Mouse (Mus musculus) megakaryocyte-erythroid progenitor cell, adult 5-6 weeks (primary cell): ENCODE measurements around the gene Glt6d1. TPM values are rescaled to one million over a fixed set of nuclear protein-coding genes. Genes with fewer than 3 reads are reported as not detected.

ENCODE experiments used
- ATAC-seq: replicated peaks from 2 replicates; pipeline ENCODE4 v1.8.0; 2016; ENCODE audit warnings: mild to moderate bottlenecking, inconsistent platforms; ENCODE audit not compliant: severe bottlenecking, poor library complexity, low FRiP score, low TSS enrichment
- total RNA-seq, 2 experiments: library from RNA; stranded (forward) in 1 of 2; stranded (reverse) in 1 of 2; fragments of 200-1000, 215-1000 nt in 1 of 2; fragments of >200 nt in 1 of 2; fragmentation: Nextera tagmentation in 1 of 2; gene quantifications; 2 replicates each; pipeline ENCODE4 v1.2.3; 2014 to 2017

The Glt6d1 gene
- total RNA-seq, 2 experiments from 2014 or later: not detected

GRCm38 (mm10) chr2:25813364-25813763 lies 2.3 kb downstream of the Glt6d1 start:
- no peak for ATAC-seq

GRCm38 (mm10) chr2:25811711-25812110 lies 3.9 kb downstream of the Glt6d1 start:
- ATAC-seq: no peak

GRCm38 (mm10) chr2:25798065-25798464 lies 17.6 kb downstream of the Glt6d1 start:
- no peak for ATAC-seq

DNA sequence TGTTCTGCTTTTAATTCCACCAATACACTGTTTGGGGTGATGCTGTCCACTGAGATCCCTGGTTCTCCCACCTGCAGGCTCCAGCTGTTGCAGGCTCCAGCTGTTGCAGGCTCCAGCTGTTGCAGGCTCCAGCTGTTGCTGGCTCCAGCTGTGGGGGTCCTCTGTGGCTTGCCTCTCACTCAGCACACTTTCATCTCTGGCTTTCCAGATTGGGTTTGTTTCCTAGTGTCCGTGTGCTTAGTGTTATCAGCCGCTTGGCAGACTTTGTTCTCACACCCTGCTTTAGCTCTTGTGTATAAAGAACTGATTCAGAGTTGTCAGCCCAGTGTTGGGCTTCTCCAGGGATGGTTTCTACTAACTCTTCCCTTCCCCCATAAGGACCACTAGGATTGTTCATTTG lies 18.0 kb downstream of the Glt6d1 start:
- no peak for ATAC-seq

GRCm38 (mm10) chr2:25789092-25789491 lies 26.6 kb downstream of the Glt6d1 start:
- ATAC-seq: no peak

DNA sequence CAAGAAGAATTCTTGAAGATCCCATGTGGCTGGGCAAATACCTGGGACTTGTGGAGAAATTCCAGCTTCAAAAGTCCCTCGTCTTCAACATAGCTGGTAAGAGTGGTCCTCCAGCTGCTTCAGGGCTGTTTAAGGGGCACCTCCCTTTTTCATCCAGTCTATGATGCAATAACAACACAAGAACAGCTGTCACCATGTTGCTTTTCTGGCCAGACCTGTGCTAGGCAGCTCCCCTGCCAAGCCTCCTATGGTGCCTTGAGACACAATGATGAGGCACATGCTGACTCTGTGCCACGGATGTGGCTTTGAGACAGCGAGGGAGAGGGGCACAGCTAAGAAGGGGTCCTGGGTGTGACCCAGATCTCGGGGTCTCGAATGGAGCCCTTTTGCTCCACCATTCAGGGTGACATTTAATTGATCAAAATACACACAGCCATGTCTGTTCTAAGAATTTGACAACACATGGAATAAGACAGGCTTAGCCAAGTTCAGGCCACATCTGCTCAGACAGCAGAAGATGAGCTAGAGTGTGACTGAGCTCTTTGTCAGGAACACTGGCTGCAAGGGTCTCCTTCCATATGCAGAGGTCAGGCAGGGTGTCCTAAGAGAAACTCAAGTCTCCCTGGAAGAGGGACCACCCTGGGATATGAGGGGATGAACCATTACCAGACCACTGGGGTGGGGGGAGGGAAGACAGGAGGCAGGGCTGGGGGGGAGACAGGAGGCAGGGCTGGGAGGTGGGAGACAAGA lies 29.9 kb downstream of the Glt6d1 start:
- no peak for ATAC-seq

GRCm38 (mm10) chr2:25781957-25782356 lies 33.7 kb downstream of the Glt6d1 start, which contains the start of gene Gm13539:
Gm13539 (plus strand) TSS chr2:25782257.
- ATAC-seq: no peak

DNA sequence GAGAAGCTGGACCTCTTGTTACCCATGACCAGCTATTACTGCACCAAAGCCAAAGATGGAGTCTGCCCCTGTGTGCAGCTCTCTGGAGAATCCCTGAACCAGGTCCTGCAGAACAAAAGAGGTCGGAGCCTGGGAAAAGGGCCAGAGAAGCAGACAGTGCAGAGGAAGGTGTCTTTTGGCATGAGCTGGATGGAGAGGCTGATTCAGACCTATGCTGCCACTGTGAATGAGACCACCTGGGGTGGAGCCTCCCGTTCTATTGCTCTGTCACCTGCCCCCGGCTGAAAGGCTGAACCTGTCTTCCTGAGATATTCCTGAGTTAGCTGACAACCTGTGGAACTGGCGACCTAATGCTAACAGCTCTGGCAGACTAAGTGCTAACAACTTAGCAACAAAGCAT lies 34.7 kb downstream of the Glt6d1 start:
- no peak for ATAC-seq

GRCm38 (mm10) chr2:25779076-25779475 lies 36.6 kb downstream of the Glt6d1 start:
- no peak for ATAC-seq

- ATAC-seq: no peak
Observed at GRCm38 (mm10) chr2:25776717-25777116, 38.9 kb downstream of the Glt6d1 start, which contains the start of gene Lcn11. Lcn11 (plus strand) TSS chr2:25777017.

DNA sequence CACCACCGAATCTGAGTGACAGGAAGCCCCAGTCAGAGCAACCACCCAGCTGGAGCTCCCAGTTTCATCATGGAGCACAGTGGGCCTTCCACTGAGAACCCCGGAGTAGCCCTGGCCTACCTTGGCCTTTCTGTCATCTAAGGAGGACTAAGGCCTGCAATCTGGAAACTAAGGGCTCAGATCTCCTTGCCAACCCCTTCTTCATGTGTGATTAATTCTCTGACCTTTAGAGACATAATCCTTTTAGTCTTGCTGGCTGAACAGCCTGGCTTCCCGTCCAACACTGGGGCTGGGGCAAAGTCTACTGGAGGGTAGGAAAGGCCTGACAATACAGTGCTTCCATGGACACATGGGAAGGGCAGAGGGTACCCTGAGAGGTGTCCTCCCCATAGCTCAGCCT lies 39.7 kb downstream of the Glt6d1 start:
- no peak for ATAC-seq

GRCm38 (mm10) chr2:25774640-25775039 lies 41.0 kb downstream of the Glt6d1 start:
- ATAC-seq: no peak

DNA sequence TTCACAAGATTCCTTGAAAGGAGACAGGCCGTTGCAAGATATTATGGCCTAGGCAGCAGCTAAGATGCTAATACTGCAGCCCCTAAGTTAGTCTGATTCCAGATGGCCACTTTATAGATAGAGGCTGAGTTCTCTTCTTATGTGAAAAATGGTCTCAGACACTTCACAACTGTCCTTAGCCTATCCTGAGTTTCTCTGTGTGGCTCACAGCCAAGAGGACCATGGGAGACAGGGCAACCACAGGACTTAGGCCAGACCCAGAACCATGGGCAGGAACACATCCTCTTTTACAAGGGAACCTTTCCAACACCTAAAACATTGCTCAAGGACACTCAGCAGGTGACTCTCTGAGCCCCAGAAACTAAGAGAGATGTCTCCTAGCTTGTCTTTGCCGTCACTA lies 42.1 kb downstream of the Glt6d1 start:
- no peak for ATAC-seq

DNA sequence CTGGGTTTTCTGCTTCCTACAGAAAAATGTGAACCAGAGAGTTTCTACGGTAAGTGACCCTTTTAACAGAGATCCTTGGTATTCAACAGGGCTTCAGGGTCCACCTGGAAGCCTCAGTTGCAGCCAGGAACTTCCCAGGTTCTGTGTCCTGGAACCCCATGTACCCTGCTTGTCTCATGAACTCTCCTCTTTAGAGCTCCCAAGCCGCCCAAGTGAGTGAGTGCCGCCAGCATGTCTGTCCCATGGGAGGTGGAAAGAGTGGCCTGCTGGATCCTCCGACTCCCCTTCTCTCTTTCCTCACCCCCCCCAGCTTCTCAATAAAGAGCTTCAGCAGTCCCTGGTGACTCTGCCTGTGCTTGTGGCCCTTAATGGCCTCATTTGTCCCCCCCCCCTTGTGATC lies 47.9 kb downstream of the Glt6d1 start:
- ATAC-seq: no peak

- no peak for ATAC-seq
Observed at GRCm38 (mm10) chr2:25765269-25765668, 50.4 kb downstream of the Glt6d1 start, which contains the start of gene Lcn3. Lcn3 (plus strand) TSS chr2:25765569.

DNA sequence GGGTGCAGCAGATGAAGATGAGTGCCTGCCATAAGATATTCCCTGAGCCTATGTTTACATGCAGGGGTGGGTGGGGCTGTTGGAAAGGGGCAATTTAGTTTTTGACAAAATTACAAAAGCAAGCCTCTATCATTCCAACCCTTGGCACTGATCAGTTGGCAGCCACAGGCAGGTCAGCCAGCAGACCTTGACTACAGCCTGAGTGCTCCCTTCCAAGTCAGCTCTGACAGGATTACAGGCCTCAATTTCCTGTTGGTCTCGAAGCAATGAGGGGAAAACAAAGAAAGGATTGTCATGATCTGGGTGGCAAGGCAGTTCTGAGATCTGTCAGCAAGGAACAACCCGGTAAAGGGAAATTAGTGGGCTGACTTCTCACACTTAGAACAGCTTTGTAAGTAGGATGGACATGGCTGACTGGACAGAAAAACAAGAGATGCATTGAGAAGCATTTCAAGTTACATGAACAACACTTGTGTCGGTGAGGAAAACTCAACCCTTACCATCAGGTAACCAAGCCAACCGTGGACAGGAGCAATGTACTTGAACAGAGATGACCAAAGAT lies 57.5 kb downstream of the Glt6d1 start:
- no peak for ATAC-seq

DNA sequence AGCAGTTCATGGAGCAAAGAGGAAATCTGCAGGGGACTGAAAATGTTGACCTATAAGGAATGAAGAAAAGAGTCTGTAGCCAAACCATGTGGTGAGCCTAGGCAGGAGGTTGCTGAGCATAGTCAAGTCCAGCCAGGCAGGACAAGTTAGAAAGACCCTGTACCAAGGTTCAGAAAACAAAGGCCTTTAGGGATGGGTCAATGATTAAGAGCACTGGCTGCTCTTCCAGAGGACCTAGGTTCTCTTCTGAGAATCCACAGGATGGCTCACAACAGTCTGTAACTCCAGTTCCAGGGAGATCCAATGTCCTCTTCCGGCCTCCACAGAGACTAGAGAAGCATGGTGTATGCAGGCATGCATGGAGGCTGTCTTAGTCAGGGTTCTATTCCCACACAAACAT lies 61.4 kb downstream of the Glt6d1 start:
- no peak for ATAC-seq
